Mouse (Mus musculus) left cerebral cortex, adult 18-20 months (tissue): ENCODE measurements around the gene Ptgs2. TPM values are rescaled to one million over a fixed set of nuclear protein-coding genes. Genes with fewer than 3 reads are reported as not detected.

ENCODE experiments used
- DNase-seq, 2 experiments: peaks; one replicate each; pipeline ENCODE4 v3.0.0; 2021 to 2022; ENCODE audit warnings: low spot score in 2 of 2, mixed read lengths in 1 of 2
- long read RNA-seq, 2 experiments: library from polyadenylated mRNA; stranded (forward); transcript quantifications; one replicate each; pipeline ENCODE4 v2.0.0; 2021
- total RNA-seq, 2 experiments: library from RNA; stranded (reverse); gene quantifications; 2 replicates each; pipeline ENCODE4 v1.2.3; 2021

The Ptgs2 gene
- 10 to 100 TPM; 17.5 to 28.2 TPM for total RNA-seq
- long read RNA-seq, experiment 1, full-length matches to known transcripts = 17 of 21 reads
- long read RNA-seq, experiment 1, partial matches to known transcripts = 3 of 21 reads
- long read RNA-seq, experiment 1, other reads (novel, unspliced or antisense) = 1 of 21 reads
- long read RNA-seq, experiment 2, full-length matches to known transcripts = 5 of 8 reads
- long read RNA-seq, experiment 2, partial matches to known transcripts = 1 of 8 reads
- long read RNA-seq, experiment 2, other reads (novel, unspliced or antisense) = 2 of 8 reads

DNA sequence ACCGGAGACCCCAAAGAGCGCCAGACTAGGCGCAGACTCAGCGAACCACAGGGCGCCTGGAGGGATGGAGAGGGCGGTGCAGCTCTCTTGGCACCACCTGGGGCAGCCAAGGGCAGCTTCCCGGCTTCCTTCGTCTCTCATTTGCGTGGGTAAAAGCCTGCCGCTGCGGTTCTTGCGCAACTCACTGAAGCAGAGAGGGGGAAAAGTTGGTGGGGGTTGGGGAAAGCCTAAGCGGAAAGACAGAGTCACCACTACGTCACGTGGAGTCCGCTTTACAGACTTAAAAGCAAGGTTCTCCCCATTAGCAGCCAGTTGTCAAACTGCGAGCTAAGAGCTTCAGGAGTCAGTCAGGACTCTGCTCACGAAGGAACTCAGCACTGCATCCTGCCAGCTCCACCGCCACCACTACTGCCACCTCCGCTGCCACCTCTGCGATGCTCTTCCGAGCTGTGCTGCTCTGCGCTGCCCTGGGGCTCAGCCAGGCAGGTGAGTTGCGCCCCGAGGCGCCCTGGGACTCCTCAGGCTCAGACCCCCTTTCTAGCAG is at the start of gene Ptgs2:
Ptgs2 (plus strand) TSS at position 242 of the 544 bp plus-strand sequence.
- peak; percentile 58 to 71 for DNase-seq

DNA sequence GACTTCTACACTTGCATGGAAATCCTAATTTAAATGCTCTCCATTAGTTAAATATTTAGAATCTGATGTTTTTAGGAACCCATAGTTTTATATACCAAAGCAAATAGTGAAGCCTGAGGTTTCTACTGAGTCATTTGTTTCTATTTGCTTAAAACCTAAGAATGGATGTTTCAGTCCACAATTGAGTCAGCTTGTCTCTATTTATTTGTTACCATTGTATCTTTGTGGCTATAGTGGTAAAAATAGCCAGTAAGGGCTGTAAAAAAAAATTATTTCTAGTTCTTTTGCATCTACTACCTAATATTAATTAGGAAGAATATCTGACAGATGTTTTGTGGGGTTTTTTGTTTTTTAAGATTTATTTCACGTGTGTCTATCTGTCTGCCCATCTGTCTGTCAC is 49.6 kb upstream of the Ptgs2 start:
- DNase-seq = no peak

DNA sequence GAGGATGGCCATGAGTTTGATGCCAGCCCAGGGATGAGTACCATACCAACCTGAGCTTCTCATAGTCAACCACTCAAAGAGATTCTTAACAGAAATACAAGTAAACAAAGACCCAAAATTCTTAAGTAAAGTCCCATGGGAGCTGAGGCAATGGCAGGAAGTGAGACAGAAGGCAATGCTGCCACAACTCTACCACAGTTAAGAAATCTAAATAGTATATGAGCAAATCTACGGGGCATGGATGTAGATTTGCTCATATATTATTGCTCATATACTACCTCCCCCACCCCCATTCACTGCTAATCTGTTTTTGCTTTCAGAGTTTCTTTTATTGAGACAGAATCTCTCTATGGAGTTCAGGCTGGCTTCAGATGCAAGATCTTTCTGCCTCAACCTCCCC is 34.1 kb upstream of the Ptgs2 start:
- DNase-seq = no peak

GRCm38 (mm10) chr1:150072880-150073279 is 27.0 kb upstream of the Ptgs2 start:
- DNase-seq = no peak

DNA sequence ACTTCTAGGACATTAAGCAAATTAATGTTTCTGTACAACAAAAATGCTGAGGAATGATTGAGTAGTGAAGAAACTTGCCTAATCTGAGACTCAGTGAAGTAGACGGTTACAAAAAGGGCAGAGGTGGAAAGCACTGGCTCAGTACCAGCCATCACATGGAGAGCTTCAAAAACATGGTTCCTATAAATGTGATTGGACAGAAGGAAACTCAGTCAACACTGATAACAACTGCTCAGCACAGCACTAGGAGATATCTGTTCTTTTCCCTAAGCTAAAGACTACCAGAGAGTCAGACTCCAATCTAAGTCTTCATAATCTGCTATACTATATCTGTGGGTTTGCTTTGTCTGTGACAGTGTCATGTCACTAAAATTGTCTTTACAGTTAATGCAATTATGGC is 25.2 kb upstream of the Ptgs2 start:
- no peak for DNase-seq

DNA sequence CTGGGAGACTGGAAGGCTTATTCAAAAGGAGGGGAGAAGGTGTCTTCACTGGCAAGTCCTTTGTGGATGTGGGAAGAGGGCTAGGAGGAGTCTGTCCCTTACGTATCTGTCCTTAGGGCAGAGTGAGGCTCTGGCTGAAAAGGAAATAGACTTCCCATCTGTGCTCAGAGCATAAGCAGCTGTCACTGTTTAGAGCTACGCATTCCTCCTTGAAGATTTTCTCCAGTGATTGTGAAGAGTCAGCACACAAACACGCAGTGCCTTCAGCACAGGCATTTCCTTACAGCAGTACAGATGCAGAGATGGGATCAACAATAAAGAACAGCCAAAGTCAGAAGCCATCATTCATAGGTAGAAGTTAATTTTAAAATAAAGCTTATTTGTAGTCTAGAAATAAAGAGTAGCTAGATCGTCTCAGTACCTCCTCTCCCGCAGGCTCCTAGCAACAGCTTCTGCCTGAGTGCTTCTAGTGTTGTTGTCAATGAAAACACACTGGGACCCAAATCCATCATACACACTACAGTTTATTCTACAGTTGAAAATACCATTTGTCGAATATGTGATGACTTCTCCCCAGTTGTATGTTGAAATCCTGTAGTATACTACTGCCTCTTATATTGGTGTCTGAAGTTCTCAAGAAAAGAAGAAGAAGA is 10.7 kb upstream of the Ptgs2 start:
- DNase-seq = peak; percentile 9 to 25

- DNase-seq = no peak
Observed at GRCm38 (mm10) chr1:150090229-150090628, 9.6 kb upstream of the Ptgs2 start.

- no peak for DNase-seq
Observed at GRCm38 (mm10) chr1:150097036-150097435, 2.8 kb upstream of the Ptgs2 start.

DNA sequence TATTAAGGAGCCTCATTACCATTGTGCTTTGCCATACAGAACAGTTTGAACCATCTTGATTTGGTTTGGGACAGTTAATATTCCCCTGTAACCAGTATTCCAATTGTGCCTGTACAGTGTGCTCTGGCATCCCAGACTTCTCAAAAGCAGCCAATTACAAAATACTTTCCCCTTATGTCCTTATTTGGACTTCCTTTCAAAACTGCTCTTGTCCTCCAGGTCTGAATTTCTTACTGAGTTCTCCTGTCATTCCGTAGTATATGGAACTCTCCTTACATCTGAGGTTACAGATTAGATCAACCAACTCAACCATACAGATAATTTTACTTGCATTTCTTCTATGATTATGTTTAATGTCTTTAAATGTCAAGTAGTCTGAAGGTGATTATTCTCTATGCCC is 2.1 kb upstream of the Ptgs2 start:
- DNase-seq = no peak

- DNase-seq = no peak
Observed at GRCm38 (mm10) chr1:150099374-150099773, 457 bp upstream of the Ptgs2 start.

- DNase-seq = no peak
Observed at GRCm38 (mm10) chr1:150104228-150104720, 4.4 kb downstream of the Ptgs2 start.

- DNase-seq = no peak
Observed at GRCm38 (mm10) chr1:150106736-150107135, 6.9 kb downstream of the Ptgs2 start.

DNA sequence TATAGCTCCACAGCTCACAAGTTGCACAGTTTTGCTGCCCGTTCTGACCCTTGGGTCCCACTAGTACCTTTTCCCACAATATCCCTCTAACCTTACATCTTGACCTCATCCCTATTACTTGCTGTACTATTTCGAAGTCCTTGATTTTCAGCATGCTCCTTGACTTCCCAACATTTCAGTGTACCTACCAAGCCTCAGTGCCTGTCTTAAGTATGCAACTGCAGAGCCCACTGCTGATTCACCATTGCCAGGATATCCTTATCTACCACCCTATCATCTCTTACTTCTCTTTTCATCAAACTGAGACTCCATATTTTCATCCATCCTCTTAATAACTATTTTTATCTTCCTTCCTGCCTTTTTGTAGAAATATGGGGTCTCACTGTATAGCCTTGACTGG is 9.8 kb downstream of the Ptgs2 start:
- no peak for DNase-seq

GRCm38 (mm10) chr1:150115352-150115751 is 15.5 kb downstream of the Ptgs2 start:
- no peak for DNase-seq

- no peak for DNase-seq
Observed at GRCm38 (mm10) chr1:150118352-150118751, 18.5 kb downstream of the Ptgs2 start.

- DNase-seq = no peak
Observed at GRCm38 (mm10) chr1:150125568-150125967, 25.7 kb downstream of the Ptgs2 start.

DNA sequence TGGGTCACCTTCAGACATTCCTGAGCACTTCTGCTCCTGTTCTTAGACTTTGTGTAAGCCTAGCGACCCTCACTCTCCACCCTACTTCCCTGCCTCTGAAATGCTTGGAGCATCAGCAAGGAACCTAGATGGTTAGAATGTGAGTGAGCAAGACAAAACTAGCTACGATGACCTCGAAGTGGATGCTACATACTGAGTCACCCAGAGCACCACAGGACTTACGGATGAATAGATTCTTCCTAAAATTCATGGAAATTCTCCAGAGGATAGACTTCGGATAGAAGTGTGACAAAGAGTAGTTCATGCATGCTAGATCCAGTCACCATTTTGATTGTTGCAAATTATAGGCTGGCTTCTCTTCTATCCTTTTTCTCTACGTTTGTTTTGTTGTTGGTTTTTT is 30.2 kb downstream of the Ptgs2 start:
- DNase-seq = no peak

- no peak for DNase-seq
Observed at GRCm38 (mm10) chr1:150130586-150131275, 30.9 kb downstream of the Ptgs2 start.

DNA sequence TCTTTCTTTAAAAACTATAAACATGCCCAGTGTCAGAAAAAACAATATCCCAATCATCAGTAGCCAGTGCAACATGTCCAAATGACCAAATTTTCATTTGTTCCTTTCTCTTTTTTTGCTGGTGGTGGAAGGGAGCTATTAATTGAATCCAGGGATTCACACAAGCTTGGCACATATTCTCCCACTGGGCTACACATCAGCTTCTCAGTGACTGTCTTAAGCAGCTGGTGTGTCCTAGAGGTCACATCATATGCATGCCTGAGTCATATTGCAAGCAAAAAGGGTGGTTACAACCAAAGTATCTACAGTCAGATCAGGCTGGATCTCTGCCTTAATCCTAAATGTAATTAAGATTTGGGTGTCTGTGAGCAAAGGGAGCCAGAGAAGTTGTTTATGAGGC is 35.5 kb downstream of the Ptgs2 start:
- DNase-seq = no peak

DNA sequence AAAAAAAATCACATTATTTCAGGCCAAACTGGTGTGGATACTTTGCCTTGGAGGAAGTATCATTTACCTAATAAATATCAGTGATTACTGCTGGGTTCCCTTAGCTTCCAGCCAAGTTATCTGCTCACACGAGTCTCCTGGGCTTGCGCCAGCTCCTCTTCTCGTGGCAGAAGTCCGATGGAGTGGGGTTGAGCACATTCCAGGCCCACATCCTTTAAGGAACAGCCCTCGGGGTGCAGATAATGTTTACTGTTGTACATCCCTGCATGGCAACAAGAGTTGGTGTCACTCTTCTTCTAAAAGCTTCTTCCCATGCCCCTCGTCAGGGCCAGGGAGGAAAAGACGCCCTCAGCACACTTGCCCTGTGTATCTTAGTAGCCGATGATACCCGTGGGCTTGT is 39.9 kb downstream of the Ptgs2 start:
- DNase-seq = no peak

GRCm38 (mm10) chr1:150141939-150142338 is 42.1 kb downstream of the Ptgs2 start:
- DNase-seq = no peak

- DNase-seq = no peak
Observed at GRCm38 (mm10) chr1:150143578-150143977, 43.7 kb downstream of the Ptgs2 start.
